22 mouse cellular contexts compared by ENCODE assay signal in genomic region chr14:100215213-100215785, GRCm38 (mm10).
A peak's percentile ranks its signal among the peaks of the same experiment; 100 is the strongest.
DNase-seq lines count a peak whose midpoint lies in the region; ATAC-seq lines count a peak whose summit lies in the region.
"Had no signal": no experiment of that assay in that cellular context is flagged by ENCODE, and none has a peak within 500 bp of the region (broad histone marks: within the 10 kb centered on the region; RNA-seq: fewer than 3 reads in every experiment).

No protein-coding gene starts in this region.

- H3K9ac ChIP-seq in heart, embryonic 11.5 days (ENCODE audit: low read depth, low read length), result no peak overlapping the region
- no peak overlapping the region for H3K9ac ChIP-seq in midbrain, embryonic 11.5 days (ENCODE audit: low read length)
- no peak overlapping the region for H3K9ac ChIP-seq in midbrain, embryonic 16.5 days (ENCODE audit: low read depth, low read length)
- no peak overlapping the region for H3K9ac ChIP-seq in intestine, embryonic 16.5 days (ENCODE audit: low read depth, low read length)
- no peak overlapping the region for H3K9ac ChIP-seq in liver, embryonic 12.5 days
- H3K9ac ChIP-seq: embryonic facial prominence, embryonic 13.5 days; embryonic facial prominence, embryonic 15.5 days; forebrain, embryonic 12.5 days had no signal

- H3K9me3 ChIP-seq in heart, embryonic 11.5 days (replicated peaks; ENCODE audit: control insufficient read depth, low read length), result no peaks in the 10 kb centered on the region
- no peaks in the 10 kb centered on the region for H3K9me3 ChIP-seq in midbrain, embryonic 11.5 days (ENCODE audit: control insufficient read depth, low read length)
- H3K9me3 ChIP-seq in midbrain, embryonic 16.5 days (replicated peaks; ENCODE audit: control insufficient read depth, low read length, poor library complexity, severe bottlenecking), result no peaks in the 10 kb centered on the region
- no peaks in the 10 kb centered on the region for H3K9me3 ChIP-seq in intestine, embryonic 16.5 days (ENCODE audit: control insufficient read depth, low read length)
- H3K9me3 ChIP-seq in liver, embryonic 12.5 days (replicated peaks), result no peaks in the 10 kb centered on the region
- H3K9me3 ChIP-seq: embryonic facial prominence, embryonic 13.5 days; embryonic facial prominence, embryonic 15.5 days; forebrain, embryonic 10.5 days; forebrain, embryonic 12.5 days had no signal

- H3K4me1 ChIP-seq in heart, embryonic 11.5 days (ENCODE audit: control insufficient read depth, insufficient read depth, low read length), result peaks cover 7% of the 10 kb centered on the region
- 0 out of 2 replicates have a peak, but pooled peaks cover 4% of the 10 kb centered on the region for H3K4me1 ChIP-seq in midbrain, embryonic 11.5 days (ENCODE audit: control insufficient read depth, insufficient read depth, low read length)
- peaks cover 17% of the 10 kb centered on the region for H3K4me1 ChIP-seq in midbrain, embryonic 16.5 days (ENCODE audit: control insufficient read depth, insufficient read depth, low read length)
- no peaks in the 10 kb centered on the region for H3K4me1 ChIP-seq in intestine, embryonic 16.5 days (ENCODE audit: control insufficient read depth, insufficient read depth, low read length)
- no peaks in the 10 kb centered on the region for H3K4me1 ChIP-seq in liver, embryonic 12.5 days

- 38% methylated on average over 4 of the region's 4 CpGs for WGBS in heart, embryonic 11.5 days (ENCODE audit: insufficient replicate concordance)
- WGBS in midbrain, embryonic 11.5 days, result 54% methylated on average over 4 of the region's 4 CpGs
- 49% methylated on average over 4 of the region's 4 CpGs for WGBS in midbrain, embryonic 16.5 days
- WGBS in intestine, embryonic 16.5 days, result 34% methylated on average over 4 of the region's 4 CpGs
- 44% methylated on average over 4 of the region's 4 CpGs for WGBS in liver, embryonic 12.5 days (ENCODE audit: insufficient replicate concordance)

- H3K27ac ChIP-seq in heart, embryonic 11.5 days (ENCODE audit: low read depth, low read length), result no peak overlapping the region
- H3K27ac ChIP-seq in midbrain, embryonic 11.5 days (ENCODE audit: low read depth, low read length), result no peak overlapping the region
- no peak overlapping the region for H3K27ac ChIP-seq in midbrain, embryonic 16.5 days (ENCODE audit: low read length)
- no peak overlapping the region for H3K27ac ChIP-seq in intestine, embryonic 16.5 days (ENCODE audit: low read length)
- H3K27ac ChIP-seq in liver, embryonic 12.5 days, result no peak overlapping the region
- H3K27ac ChIP-seq: embryonic facial prominence, embryonic 13.5 days; embryonic facial prominence, embryonic 15.5 days; forebrain, embryonic 10.5 days; forebrain, embryonic 12.5 days had no signal

- no peaks in the 10 kb centered on the region for H3K36me3 ChIP-seq in heart, embryonic 11.5 days (ENCODE audit: control insufficient read depth, insufficient read depth, low read length)
- H3K36me3 ChIP-seq in midbrain, embryonic 11.5 days (ENCODE audit: control insufficient read depth, insufficient read depth, low read length), result no peaks in the 10 kb centered on the region
- no peaks in the 10 kb centered on the region for H3K36me3 ChIP-seq in midbrain, embryonic 16.5 days (ENCODE audit: control insufficient read depth, insufficient read depth, low read length)
- no peaks in the 10 kb centered on the region for H3K36me3 ChIP-seq in intestine, embryonic 16.5 days (ENCODE audit: control insufficient read depth, insufficient read depth, low read length)
- no peaks in the 10 kb centered on the region; the same call in 1 of the 2 replicates for H3K36me3 ChIP-seq in liver, embryonic 12.5 days
- H3K36me3 ChIP-seq: embryonic facial prominence, embryonic 15.5 days had no signal

- H3K4me2 ChIP-seq in heart, embryonic 11.5 days, result no peak overlapping the region
- no peak overlapping the region for H3K4me2 ChIP-seq in midbrain, embryonic 11.5 days
- H3K4me2 ChIP-seq in midbrain, embryonic 16.5 days (ENCODE audit: low read length), result no peak overlapping the region
- H3K4me2 ChIP-seq in intestine, embryonic 16.5 days (ENCODE audit: low read depth, low read length), result no peak overlapping the region
- H3K4me2 ChIP-seq in liver, embryonic 12.5 days, result no peak overlapping the region
- H3K4me2 ChIP-seq: embryonic facial prominence, embryonic 13.5 days; embryonic facial prominence, embryonic 15.5 days; forebrain, embryonic 12.5 days had no signal

- no peak for ATAC-seq in heart, embryonic 11.5 days (replicated peaks; ENCODE audit: insufficient number of reproducible peaks, low FRiP score, low TSS enrichment)
- no peak for ATAC-seq in midbrain, embryonic 11.5 days (ENCODE audit: low FRiP score)
- no peak for ATAC-seq in midbrain, embryonic 16.5 days
- peak; percentile 78 for ATAC-seq in intestine, embryonic 16.5 days
- no peak for ATAC-seq in liver, embryonic 12.5 days
- ATAC-seq: forebrain, embryonic 14.5 days; forebrain, embryonic 16.5 days had no signal

- H3K27me3 ChIP-seq in heart, embryonic 11.5 days (ENCODE audit: control insufficient read depth, insufficient read depth, low read length), result no peaks in the 10 kb centered on the region
- H3K27me3 ChIP-seq in midbrain, embryonic 11.5 days (ENCODE audit: control insufficient read depth, insufficient read depth, low read length), result no peaks in the 10 kb centered on the region
- H3K27me3 ChIP-seq in midbrain, embryonic 16.5 days (ENCODE audit: control insufficient read depth, insufficient read depth, low read depth, low read length), result no peaks in the 10 kb centered on the region
- H3K27me3 ChIP-seq in intestine, embryonic 16.5 days (replicated peaks; ENCODE audit: control insufficient read depth, insufficient read depth, low read length), result no peaks in the 10 kb centered on the region
- H3K27me3 ChIP-seq in liver, embryonic 12.5 days (replicated peaks), result no peaks in the 10 kb centered on the region
- H3K27me3 ChIP-seq: embryonic facial prominence, embryonic 13.5 days; embryonic facial prominence, embryonic 15.5 days; forebrain, embryonic 12.5 days had no signal

- peak; percentile 25 for DNase-seq in heart, adult 11 months
- peak; percentile 51 for DNase-seq in midbrain, embryonic 11.5 days (ENCODE audit: low spot score, missing footprints)
- DNase-seq: adrenal gland, adult 2 months; adrenal gland, postnatal 10 days; cerebellum, adult 11 months; cerebellum, adult 18-20 months; cerebellum, adult 8-10 months; cerebellum, adult 9-11 months; cerebellum, postnatal 14 days; cerebellum, postnatal 36 days; embryo, embryonic 11 days had no signal

- H3K4me3 ChIP-seq in heart, embryonic 11.5 days (ENCODE audit: low read depth, low read length), result no peak overlapping the region
- H3K4me3 ChIP-seq in midbrain, embryonic 11.5 days (ENCODE audit: low read depth, low read length), result no peak overlapping the region
- no peak overlapping the region for H3K4me3 ChIP-seq in midbrain, embryonic 16.5 days (ENCODE audit: low read depth, low read length)
- H3K4me3 ChIP-seq in intestine, embryonic 16.5 days (ENCODE audit: low read length), result no peak overlapping the region
- H3K4me3 ChIP-seq in liver, embryonic 12.5 days, result no peak overlapping the region
- H3K4me3 ChIP-seq: embryonic facial prominence, embryonic 13.5 days; embryonic facial prominence, embryonic 15.5 days; erythroblast, embryonic 14.5 days; forebrain, embryonic 10.5 days; forebrain, embryonic 12.5 days had no signal
